Mouse (Mus musculus): ENCODE data around the gene Tnxb. TPM values are rescaled to one million over a fixed set of nuclear protein-coding genes. Genes with fewer than 3 reads are reported as not detected.
A peak's percentile ranks its signal among the peaks of the same experiment; 100 is the strongest.

Gene Tnxb
- polyA plus RNA-seq, 1 experiment from 2014 or later, result 0.85 TPM

- peaks cover 10% of the 10 kb centered on the region for H3K27me3 ChIP-seq (replicated peaks; ENCODE audit: insufficient read depth, low read length)
- peak; percentile 36 for TF ChIP-seq CTCF (IDR thresholded peaks at IDR 0.05)
- no peak for TF ChIP-seq EP300 (IDR thresholded peaks at IDR 0.05)
- DNase-seq (ENCODE audit: low spot score) (no peak), ATAC-seq (no peak)
- H3K4me1 ChIP-seq (ENCODE audit: insufficient read depth, low read depth, low read length), result peaks cover 30% of the 10 kb centered on the region
- no peak overlapping the region for H3K4me2 ChIP-seq (replicated peaks; ENCODE audit: low read depth, low read length)
- H3K4me3 ChIP-seq (ENCODE audit: low read depth, low read length), result no peak overlapping the region
- H3K9ac ChIP-seq (replicated peaks; ENCODE audit: low read depth), result no peak overlapping the region
- H3K36me3 ChIP-seq (ENCODE audit: insufficient read depth, low read length), result no peaks in the 10 kb centered on the region
- 67% methylated on average over 11 of the region's 11 CpGs for WGBS
- no peaks in the 10 kb centered on the region for H3K9me3 ChIP-seq (ENCODE audit: low read length)
- H3K27ac ChIP-seq (ENCODE audit: low read length), result no peak overlapping the region
Observed at GRCm38 (mm10) chr17:34681881-34682536, 11.7 kb downstream of the Tnxb start.

DNA sequence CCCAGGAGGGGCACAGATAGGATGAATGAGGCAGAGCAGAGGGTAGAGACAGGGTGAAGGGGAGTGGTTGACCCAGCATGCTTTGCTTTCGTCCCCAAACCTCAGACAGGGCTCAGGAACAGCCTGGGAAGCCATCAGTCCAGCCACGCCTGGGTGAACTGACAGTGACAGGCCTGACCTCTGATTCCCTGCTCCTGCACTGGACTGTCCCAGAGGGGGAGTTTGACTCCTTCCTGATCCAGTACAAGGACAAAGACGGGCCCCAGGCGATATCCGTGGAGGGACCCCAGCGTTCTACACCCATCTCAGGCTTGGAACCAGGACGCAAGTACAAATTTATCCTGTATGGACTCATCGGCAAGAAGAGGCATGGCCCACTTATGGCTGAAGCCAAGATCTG lies 12.8 kb downstream of the Tnxb start:
- Histone ChIP-seq H3K4me1 (ENCODE audit: insufficient read depth, low read depth, low read length) (peaks cover 30% of the 10 kb centered on the region), H3K36me3 (ENCODE audit: insufficient read depth, low read length) (no peaks in the 10 kb centered on the region), H3K27me3 (replicated peaks; ENCODE audit: insufficient read depth, low read length) (peaks cover 10% of the 10 kb centered on the region), H3K9ac (replicated peaks; ENCODE audit: low read depth) (no peak overlapping the region), H3K9me3 (ENCODE audit: low read length) (no peaks in the 10 kb centered on the region), H3K27ac (ENCODE audit: low read length) (peak overlapping the region; percentile 57; the same call in 1 of the 2 replicates), H3K4me3 (ENCODE audit: low read depth, low read length) (no peak overlapping the region), H3K4me2 (replicated peaks; ENCODE audit: low read depth, low read length) (no peak overlapping the region)
- no peak for DNase-seq (ENCODE audit: low spot score)
- TF ChIP-seq CTCF (IDR thresholded peaks at IDR 0.05), result no peak
- WGBS, result 62% methylated on average over 8 of the region's 8 CpGs
- no peak for ATAC-seq

GRCm38 (mm10) chr17:34683686-34684220 lies 13.4 kb downstream of the Tnxb start:
- H3K36me3 ChIP-seq (ENCODE audit: insufficient read depth, low read length), result no peaks in the 10 kb centered on the region
- no peak for DNase-seq (ENCODE audit: low spot score)
- peaks cover 5% of the 10 kb centered on the region for H3K27me3 ChIP-seq (replicated peaks; ENCODE audit: insufficient read depth, low read length)
- peaks cover 30% of the 10 kb centered on the region for H3K4me1 ChIP-seq (ENCODE audit: insufficient read depth, low read depth, low read length)
- TF ChIP-seq EP300 (IDR thresholded peaks at IDR 0.05) (no peak), CTCF (IDR thresholded peaks at IDR 0.05) (no peak)
- no peak overlapping the region for H3K9ac ChIP-seq (replicated peaks; ENCODE audit: low read depth)
- H3K27ac ChIP-seq (ENCODE audit: low read length), result peak overlapping the region; percentile 57
- ATAC-seq, result peak; percentile 15; the same call in 1 of the 2 replicates
- 34% methylated on average over 10 of the region's 10 CpGs for WGBS
- H3K4me3 ChIP-seq (ENCODE audit: low read depth, low read length), result no peak overlapping the region
- no peak overlapping the region for H3K4me2 ChIP-seq (replicated peaks; ENCODE audit: low read depth, low read length)
- H3K9me3 ChIP-seq (ENCODE audit: low read length), result no peaks in the 10 kb centered on the region

DNA sequence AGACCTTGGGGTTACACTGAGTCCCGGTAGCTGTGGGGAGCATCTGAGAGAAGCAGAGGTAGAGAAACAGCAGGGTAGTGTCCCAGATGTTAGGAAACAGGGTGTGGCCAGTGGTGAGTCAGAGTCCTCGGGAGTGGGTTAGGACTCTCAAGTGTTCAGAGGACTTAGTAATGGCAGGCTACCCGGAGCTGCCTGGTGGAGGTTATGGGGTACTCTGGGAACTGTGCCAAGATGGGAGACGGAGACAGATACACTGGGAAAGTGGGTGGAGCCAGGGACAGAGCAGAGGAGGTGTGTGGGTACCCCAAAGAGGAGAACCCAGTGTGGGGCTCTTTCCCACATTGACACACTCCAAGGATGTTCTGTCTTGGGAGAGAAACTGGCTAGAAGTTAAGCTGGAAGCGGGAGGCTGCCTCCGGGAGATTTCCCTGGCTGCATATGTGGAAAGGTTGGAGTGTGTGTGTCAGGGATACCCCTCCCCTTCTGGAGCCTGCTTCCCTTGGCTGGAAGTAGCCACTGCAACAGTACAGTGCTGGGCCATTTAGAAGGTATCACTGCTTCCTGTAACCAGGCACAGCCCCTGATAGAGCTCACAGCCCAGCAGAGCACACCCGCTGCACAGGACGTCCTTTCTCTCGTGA lies 14.0 kb downstream of the Tnxb start:
- WGBS, result 36% methylated on average over 9 of the region's 9 CpGs

DNA sequence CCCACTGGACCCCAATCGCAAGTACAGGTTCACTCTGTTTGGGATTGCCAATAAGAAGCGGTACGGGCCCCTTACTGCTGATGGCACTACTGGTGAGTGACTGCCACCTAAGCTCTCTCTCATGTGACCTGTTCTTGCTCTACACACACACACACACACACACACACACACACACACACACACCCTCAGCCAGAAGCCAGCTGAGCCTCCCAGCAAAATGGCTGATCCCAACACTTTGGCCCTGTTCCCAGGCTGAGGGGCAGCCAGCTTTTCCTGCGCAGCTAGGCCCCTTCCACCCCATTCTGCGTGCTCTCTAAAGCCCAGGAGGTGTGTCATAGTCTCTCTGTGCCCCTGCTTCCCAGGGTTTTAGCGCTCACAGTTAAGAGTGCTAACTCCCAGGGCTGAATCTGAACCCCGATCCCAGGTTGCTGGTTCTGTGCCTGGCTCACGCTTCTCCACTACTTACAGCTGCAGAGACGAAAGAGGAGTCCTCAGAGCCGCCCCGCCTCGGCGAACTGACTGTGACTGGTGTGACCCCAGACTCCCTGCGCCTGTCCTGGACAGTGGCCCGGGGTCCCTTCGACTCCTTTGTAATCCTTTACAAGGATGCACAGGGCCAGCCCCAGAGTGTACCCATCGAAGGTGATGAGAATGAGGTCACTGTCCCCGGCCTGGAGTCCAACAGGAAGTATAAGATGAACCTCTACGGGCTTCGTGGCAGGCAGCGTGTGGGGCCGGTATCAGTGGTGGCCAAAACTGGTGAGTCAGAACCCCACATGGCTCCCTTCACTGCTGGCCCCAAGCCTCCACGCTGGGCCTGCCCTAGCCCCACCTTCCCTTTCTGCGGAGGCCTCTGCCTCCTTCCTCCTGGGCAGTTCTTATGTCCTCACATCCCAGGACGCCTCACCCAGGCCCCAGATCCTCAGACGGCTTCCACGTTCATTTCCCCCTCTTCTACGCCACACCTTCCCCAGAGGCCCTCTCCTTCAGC lies 15.1 kb downstream of the Tnxb start:
- Histone ChIP-seq H3K4me1 (ENCODE audit: insufficient read depth, low read depth, low read length) (peaks cover 30% of the 10 kb centered on the region), H3K9me3 (ENCODE audit: low read length) (no peaks in the 10 kb centered on the region), H3K4me2 (replicated peaks; ENCODE audit: low read depth, low read length) (no peak overlapping the region), H3K27me3 (replicated peaks; ENCODE audit: insufficient read depth, low read length) (no peaks in the 10 kb centered on the region), H3K36me3 (ENCODE audit: insufficient read depth, low read length) (no peaks in the 10 kb centered on the region), H3K4me3 (ENCODE audit: low read depth, low read length) (no peak overlapping the region), H3K9ac (replicated peaks; ENCODE audit: low read depth) (no peak overlapping the region), H3K27ac (ENCODE audit: low read length) (0 out of 2 replicates have a peak overlapping the region, but pooled peaks have one; percentile 26)
- 54% methylated on average over 28 of the region's 28 CpGs for WGBS
- TF ChIP-seq EP300 (IDR thresholded peaks at IDR 0.05) (no peak), CTCF (IDR thresholded peaks at IDR 0.05) (no peak)
- peak; percentile 71 for DNase-seq (ENCODE audit: low spot score)
- ATAC-seq, result peak; percentile 47

More for the DNA sequence above, 14.0 kb downstream of the Tnxb start:
- Histone ChIP-seq H3K4me2 (replicated peaks; ENCODE audit: low read depth, low read length) (no peak overlapping the region), H3K36me3 (ENCODE audit: insufficient read depth, low read length) (no peaks in the 10 kb centered on the region), H3K27me3 (replicated peaks; ENCODE audit: insufficient read depth, low read length) (no peaks in the 10 kb centered on the region; the same call in 1 of the 2 replicates), H3K4me3 (ENCODE audit: low read depth, low read length) (no peak overlapping the region), H3K9ac (replicated peaks; ENCODE audit: low read depth) (no peak overlapping the region), H3K27ac (ENCODE audit: low read length) (peak overlapping the region; percentile 57; the same call in 1 of the 2 replicates), H3K4me1 (ENCODE audit: insufficient read depth, low read depth, low read length) (peaks cover 30% of the 10 kb centered on the region), H3K9me3 (ENCODE audit: low read length) (no peaks in the 10 kb centered on the region)
- peak; percentile 87 for DNase-seq (ENCODE audit: low spot score)
- TF ChIP-seq CTCF (IDR thresholded peaks at IDR 0.05) (no peak; the same call in 1 of the 2 replicates), EP300 (IDR thresholded peaks at IDR 0.05) (peak; percentile 43; the same call in 1 of the 2 replicates)
- peak; percentile 68 for ATAC-seq
